ENCODE assay signal across 10 mouse cellular contexts in the genomic region with DNA sequence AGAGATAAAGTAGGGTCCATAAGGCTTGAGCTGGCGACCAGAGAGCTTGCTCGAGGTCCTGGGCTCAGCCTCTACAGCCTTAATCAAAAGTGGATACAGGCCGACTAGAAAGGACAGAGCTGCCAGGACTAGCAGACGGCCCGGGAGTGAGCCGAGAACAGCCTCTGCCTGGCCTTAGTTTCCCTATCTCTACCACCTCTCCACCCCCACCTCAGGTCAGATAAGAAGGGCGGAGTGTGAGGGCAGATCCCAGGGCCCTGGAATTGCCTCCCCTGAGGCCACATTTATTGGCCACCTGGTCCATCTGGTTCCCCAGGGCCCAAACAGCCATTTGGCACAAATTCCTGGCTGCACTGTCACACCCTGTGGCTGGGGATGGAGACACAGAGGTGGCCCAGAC. TPM values are rescaled to one million over a fixed set of nuclear protein-coding genes. Genes with fewer than 3 reads are reported as not detected.
DNase-seq lines count a peak whose midpoint lies in the region; ATAC-seq and TF ChIP-seq lines count a peak whose summit lies in the region.
"Had no signal": no experiment of that assay in that cellular context is flagged by ENCODE, and none has a peak within 500 bp of the region (broad histone marks: within the 10 kb centered on the region; RNA-seq: fewer than 3 reads in every experiment).

No protein-coding gene starts in this region.

- peak overlapping the region; percentile 94 for H3K27ac ChIP-seq in CH12.LX (ENCODE audit: insufficient read depth, low read depth)
- H3K27ac ChIP-seq in liver, embryonic 12.5 days = peak overlapping the region; percentile 97
- no peak overlapping the region for H3K27ac ChIP-seq in hindbrain, embryonic 12.5 days
- H3K27ac ChIP-seq: hindbrain, embryonic 13.5 days had no signal

- peak; percentile 38 for DNase-seq in gastrocnemius, postnatal 14 days
- no peak for DNase-seq in gastrocnemius, postnatal 4 days (ENCODE audit: low spot score in 2 of 2)
- no peak for DNase-seq in CH12.LX (ENCODE audit: extremely low read depth)
- peak; percentile 66 to 69 for DNase-seq in cerebellum, postnatal 10 days
- no peak for DNase-seq in right cerebral cortex, postnatal 36 days (ENCODE audit: low spot score in 2 of 2)
- DNase-seq in retina, postnatal 1 day = no peak

- H3K4me2 ChIP-seq in CH12.LX (ENCODE audit: insufficient read depth, low read depth, poor library complexity, severe bottlenecking) = no peak overlapping the region
- peak overlapping the region; percentile 73 for H3K4me2 ChIP-seq in liver, embryonic 12.5 days
- H3K4me2 ChIP-seq in hindbrain, embryonic 12.5 days (replicated peaks) = no peak overlapping the region
- H3K4me2 ChIP-seq: hindbrain, embryonic 13.5 days had no signal

- no peak for TF ChIP-seq EP300 in CH12.LX (IDR thresholded peaks at IDR 0.05; ENCODE audit: low read length)

- TF ChIP-seq CTCF in CH12.LX (conservative IDR thresholded peaks at IDR 0.05 in 1 of 2, IDR thresholded peaks at IDR 0.05 in 1 of 2; ENCODE audit: low read depth in 2 of 2, low read length in 2 of 2) = no peak

- H3K9me3 ChIP-seq in CH12.LX (replicated peaks; ENCODE audit: low read length) = no peaks in the 10 kb centered on the region
- H3K9me3 ChIP-seq in liver, embryonic 12.5 days (replicated peaks) = no peaks in the 10 kb centered on the region
- H3K9me3 ChIP-seq in hindbrain, embryonic 12.5 days (replicated peaks) = no peaks in the 10 kb centered on the region
- H3K9me3 ChIP-seq: hindbrain, embryonic 13.5 days had no signal

- H3K36me3 ChIP-seq in CH12.LX (replicated peaks in 1 of 2; ENCODE audit: control insufficient read depth in 1 of 2, insufficient read depth in 1 of 2, low read length in 1 of 2) = peaks cover 57 to 64% of the 10 kb centered on the region in 2 experiments
- peaks cover 73% of the 10 kb centered on the region for H3K36me3 ChIP-seq in liver, embryonic 12.5 days
- peaks cover 48% of the 10 kb centered on the region for H3K36me3 ChIP-seq in hindbrain, embryonic 12.5 days

- in situ Hi-C loops in CH12.LX (cut with MboI; ENCODE audit: low pct_ligation_motif_present, low pct_unique_long_range_greater_than_20kb, low sequenced_read_pairs) = no loop called here

- intact Hi-C loops in gastrocnemius, postnatal 14 days (cut with DNase I; ENCODE audit: low total_unique reads) = no loop called here

- H3K9ac ChIP-seq in CH12.LX (ENCODE audit: insufficient read depth, low read depth) = no peak overlapping the region
- H3K9ac ChIP-seq in liver, embryonic 12.5 days = peak overlapping the region; percentile 64
- H3K9ac ChIP-seq in hindbrain, embryonic 12.5 days = no peak overlapping the region
- H3K9ac ChIP-seq: hindbrain, embryonic 13.5 days had no signal

- TF ChIP-seq RAD21 in CH12.LX (IDR thresholded peaks at IDR 0.05; ENCODE audit: low read depth, low read length) = no peak

- no peaks in the 10 kb centered on the region for H3K27me3 ChIP-seq in CH12.LX (replicated peaks)
- no peaks in the 10 kb centered on the region for H3K27me3 ChIP-seq in liver, embryonic 12.5 days (replicated peaks)
- H3K27me3 ChIP-seq in hindbrain, embryonic 12.5 days = no peaks in the 10 kb centered on the region
- H3K27me3 ChIP-seq: hindbrain, embryonic 13.5 days had no signal

- peaks cover 27 to 45% of the 10 kb centered on the region in 2 experiments for H3K4me1 ChIP-seq in CH12.LX (ENCODE audit: control insufficient read depth in 1 of 2, insufficient read depth in 2 of 2)
- H3K4me1 ChIP-seq in liver, embryonic 12.5 days = peaks cover 81% of the 10 kb centered on the region
- peaks cover 25% of the 10 kb centered on the region for H3K4me1 ChIP-seq in hindbrain, embryonic 12.5 days

- dilution Hi-C loops in CH12.LX (cut with MboI; ENCODE audit: extremely low pct_ligation_motif_present, extremely low pct_unique_long_range_greater_than_20kb, low sequenced_read_pairs) = no loop called here

- WGBS in liver, embryonic 12.5 days (ENCODE audit: insufficient replicate concordance) = 18% methylated on average over 7 of the region's 7 CpGs
- WGBS in hindbrain, embryonic 12.5 days = 83% methylated on average over 7 of the region's 7 CpGs

- H3K4me3 ChIP-seq in CH12.LX (replicated peaks in 1 of 3; ENCODE audit: low read depth in 2 of 3, low read length in 2 of 3, poor library complexity in 1 of 3) = no peak overlapping the region
- peak overlapping the region; percentile 36 for H3K4me3 ChIP-seq in liver, embryonic 12.5 days
- H3K4me3 ChIP-seq in hindbrain, embryonic 12.5 days = no peak overlapping the region
- H3K4me3 ChIP-seq: hindbrain, embryonic 13.5 days had no signal

- H3K79me2 ChIP-seq in CH12.LX (replicated peaks; ENCODE audit: control insufficient read depth, extremely low read depth, insufficient read depth, poor library complexity, severe bottlenecking) = peaks cover 53% of the 10 kb centered on the region

- TF ChIP-seq POLR2A in CH12.LX (IDR thresholded peaks at IDR 0.05; ENCODE audit: low read depth, low read length) = no peak

- ATAC-seq in liver, embryonic 12.5 days = peak; percentile 85
- no peak for ATAC-seq in hindbrain, embryonic 12.5 days (ENCODE audit: low FRiP score)
- ATAC-seq: lung, postnatal 0 days had no signal

TF ChIP-seq in CH12.LX, 34 proteins besides CTCF, POLR2A, EP300 and RAD21:
- TF ChIP-seq ELF1 (IDR thresholded peaks at IDR 0.05; ENCODE audit: low read depth, low read length) (no peak), MYC (IDR thresholded peaks at IDR 0.05; ENCODE audit: low read depth, low read length) (no peak), ZKSCAN1 (IDR thresholded peaks at IDR 0.05; ENCODE audit: borderline replicate concordance, low read depth, low read length) (no peak), RCOR1 (conservative IDR thresholded peaks at IDR 0.05; ENCODE audit: low read depth, low read length) (no peak), CHD1 (IDR thresholded peaks at IDR 0.05; ENCODE audit: low read depth, low read length) (no peak; the same call in 1 of the 2 replicates), PAX5 (IDR thresholded peaks at IDR 0.05; ENCODE audit: low read length) (no peak), CHD2 (IDR thresholded peaks at IDR 0.05; ENCODE audit: low read length) (no peak)

RNA-seq across cellular contexts. Expression of gene Vasp, which starts 6.5 kb away (rescaled TPM):
- 10 to 100 TPM; 31.0 to 35.1 TPM for total RNA-seq in gastrocnemius, postnatal 14 days (2021)
- 10 to 100 TPM; 65.3 to 71.9 TPM for total RNA-seq in gastrocnemius, postnatal 4 days (2021)
- total RNA-seq in CH12.LX (2012; rRNA removed) = 109 and 114 TPM in 2 replicates
- 122 and 125 TPM in 2 replicates for total RNA-seq in CH12.LX (2014; rRNA removed)
- 191 and 240 TPM in 2 replicates for polyA plus RNA-seq in CH12.LX (2012; ENCODE audit: insufficient read length, low read depth)
- 61.1 and 61.5 TPM in 2 replicates for polyA plus RNA-seq in liver, embryonic 12.5 days (2016; fragmentation: Nextera tagmentation; extraction: Ambion mirVana)
- polyA plus RNA-seq in hindbrain, embryonic 12.5 days (2016; fragmentation: Nextera tagmentation; extraction: Ambion mirVana) = 52.7 and 60.3 TPM in 2 replicates

RNA-seq across cellular contexts. Expression of gene Ppm1n, which starts 14.7 kb away (rescaled TPM):
- total RNA-seq in gastrocnemius, postnatal 14 days (2021) = not detected
- not detected for total RNA-seq in gastrocnemius, postnatal 4 days (2021)
- total RNA-seq in CH12.LX (2012; rRNA removed) (not detected in 2 replicates), CH12.LX (2014; rRNA removed) (not detected in 2 replicates)
- not detected in 2 replicates for polyA plus RNA-seq in CH12.LX (2012; ENCODE audit: insufficient read length, low read depth)
- polyA plus RNA-seq in liver, embryonic 12.5 days (2016; fragmentation: Nextera tagmentation; extraction: Ambion mirVana) = not detected in 2 replicates
- polyA plus RNA-seq in hindbrain, embryonic 12.5 days (2016; fragmentation: Nextera tagmentation; extraction: Ambion mirVana) = 0.17 TPM in 1 of 2 replicates, not detected in the other
- polyA plus RNA-seq: lung, postnatal 0 days had no signal

RNA-seq across cellular contexts. Expression of gene Rtn2, which starts 17.3 kb away (rescaled TPM):
- 100 to 1,000 TPM; 800 to 833 TPM for total RNA-seq in gastrocnemius, postnatal 14 days (2021)
- 100 to 1,000 TPM; 473 to 501 TPM for total RNA-seq in gastrocnemius, postnatal 4 days (2021)
- total RNA-seq in CH12.LX (2012; rRNA removed) (0.72 and 1.0 TPM in 2 replicates), CH12.LX (2014; rRNA removed) (0.43 and 0.56 TPM in 2 replicates)
- polyA plus RNA-seq in CH12.LX (2012; ENCODE audit: insufficient read length, low read depth) = 0.76 and 0.80 TPM in 2 replicates
- polyA plus RNA-seq in liver, embryonic 12.5 days (2016; fragmentation: Nextera tagmentation; extraction: Ambion mirVana) = 5.1 and 5.6 TPM in 2 replicates
- polyA plus RNA-seq in hindbrain, embryonic 12.5 days (2016; fragmentation: Nextera tagmentation; extraction: Ambion mirVana) = 67.8 and 68.0 TPM in 2 replicates

RNA-seq across cellular contexts. Expression of gene Opa3, which starts 37.0 kb away (rescaled TPM):
- total RNA-seq in gastrocnemius, postnatal 14 days (2021) = 10 to 100 TPM; 35.1 to 43.0 TPM
- 10 to 100 TPM; 30.7 to 31.3 TPM for total RNA-seq in gastrocnemius, postnatal 4 days (2021)
- total RNA-seq in CH12.LX (2012; rRNA removed) (11.9 and 15.7 TPM in 2 replicates), CH12.LX (2014; rRNA removed) (8.6 and 9.4 TPM in 2 replicates)
- 20.0 and 21.2 TPM in 2 replicates for polyA plus RNA-seq in CH12.LX (2012; ENCODE audit: insufficient read length, low read depth)
- polyA plus RNA-seq in liver, embryonic 12.5 days (2016; fragmentation: Nextera tagmentation; extraction: Ambion mirVana) = 22.1 and 23.3 TPM in 2 replicates
- polyA plus RNA-seq in hindbrain, embryonic 12.5 days (2016; fragmentation: Nextera tagmentation; extraction: Ambion mirVana) = 41.1 and 41.7 TPM in 2 replicates

RNA-seq across cellular contexts. Expression of gene Fosb, which starts 44.7 kb away (rescaled TPM):
- total RNA-seq in gastrocnemius, postnatal 14 days (2021) = under 1 TPM; 0.69 to 0.90 TPM
- total RNA-seq in gastrocnemius, postnatal 4 days (2021) = 1 to 10 TPM; 2.5 to 3.8 TPM
- total RNA-seq in CH12.LX (2012; rRNA removed) = 0.08 and 0.13 TPM in 2 replicates
- not detected in 2 replicates for total RNA-seq in CH12.LX (2014; rRNA removed)
- 0.27 and 0.56 TPM in 2 replicates for polyA plus RNA-seq in CH12.LX (2012; ENCODE audit: insufficient read length, low read depth)
- 0.04 and 0.05 TPM in 2 replicates for polyA plus RNA-seq in liver, embryonic 12.5 days (2016; fragmentation: Nextera tagmentation; extraction: Ambion mirVana)
- polyA plus RNA-seq in hindbrain, embryonic 12.5 days (2016; fragmentation: Nextera tagmentation; extraction: Ambion mirVana) = 0.10 TPM in 1 of 2 replicates, not detected in the other

Comparison
In these comparisons a context has a peak if more than half of its experiments do, and no peak if none do; other contexts are left out.
1. DNase-seq: peak in gastrocnemius, postnatal 14 days (single experiment) and cerebellum, postnatal 10 days (2 of 2); none in gastrocnemius, postnatal 4 days (0 of 2), CH12.LX (single experiment), right cerebral cortex, postnatal 36 days (0 of 2) and retina, postnatal 1 day (single experiment).
2. RNA of gene Rtn2, which starts 17.3 kb away (total RNA-seq): 800 to 833 TPM in gastrocnemius, postnatal 14 days and 473 to 501 TPM in gastrocnemius, postnatal 4 days; 0.43 to 1.0 TPM in CH12.LX; every median in the first group is over 100 times any median in the second.